Comparison of ENCODE assay signal across 27 mouse cellular contexts in the genomic region with DNA sequence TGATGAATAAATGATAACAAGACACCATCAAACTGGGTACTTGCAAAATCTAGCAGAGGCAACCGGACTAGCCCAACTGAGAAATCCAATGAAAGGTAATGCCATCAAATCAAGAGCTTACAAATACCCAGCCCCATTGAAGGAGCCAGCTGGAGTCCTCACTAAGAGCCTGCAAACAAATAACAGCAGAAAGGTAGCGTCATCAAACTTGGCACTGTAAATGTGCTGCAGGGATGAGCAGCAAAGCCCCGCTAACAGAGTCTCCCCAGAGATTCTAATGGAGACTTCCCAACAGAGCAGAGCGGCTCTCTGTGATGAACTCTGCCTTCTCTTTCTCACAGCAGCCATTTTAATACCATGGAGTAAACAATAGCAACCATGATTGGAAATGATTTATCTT.
"Had no signal": no experiment of that assay in that cellular context is flagged by ENCODE, and none has a peak within 500 bp of the region (broad histone marks: within the 10 kb centered on the region; RNA-seq: fewer than 3 reads in every experiment).

No protein-coding gene starts in this region.

- ATAC-seq: inflammation-experienced regulatory T-cells, adult 6 months; intestine, embryonic 15.5 days; intestine, postnatal 0 days; liver, embryonic 12.5 days had no signal

- DNase-seq: gastrocnemius, adult 2 months; gastrocnemius, postnatal 10 days; gastrocnemius, postnatal 25 days; heart, adult 18-20 months; heart, postnatal 10 days; heart, postnatal 4 days; kidney, adult 18-20 months; kidney, adult 8-10 months; kidney, postnatal 14 days; kidney, postnatal 36 days; layer of hippocampus, adult 9-11 months; layer of hippocampus, postnatal 36 days; left cerebral cortex, postnatal 4 days had no signal

- H3K4me2 ChIP-seq: heart, embryonic 12.5 days; hindbrain, embryonic 12.5 days; hindbrain, embryonic 15.5 days; intestine, embryonic 15.5 days; kidney, embryonic 15.5 days; limb, embryonic 13.5 days; limb, embryonic 15.5 days; liver, embryonic 12.5 days had no signal

- H3K27me3 ChIP-seq: heart, embryonic 12.5 days; hindbrain, embryonic 12.5 days; hindbrain, embryonic 15.5 days; intestine, embryonic 15.5 days; kidney, embryonic 15.5 days; limb, embryonic 13.5 days; limb, embryonic 15.5 days; liver, embryonic 12.5 days had no signal

- H3K9me3 ChIP-seq: heart, embryonic 10.5 days; heart, embryonic 12.5 days; hindbrain, embryonic 10.5 days; hindbrain, embryonic 12.5 days; hindbrain, embryonic 15.5 days; intestine, embryonic 15.5 days; kidney, embryonic 15.5 days; limb, embryonic 13.5 days; limb, embryonic 15.5 days; liver, embryonic 12.5 days had no signal

- H3K9ac ChIP-seq: heart, embryonic 12.5 days; hindbrain, embryonic 12.5 days; hindbrain, embryonic 15.5 days; intestine, embryonic 15.5 days; kidney, embryonic 15.5 days; limb, embryonic 13.5 days; limb, embryonic 15.5 days; liver, embryonic 12.5 days; liver, embryonic 14.5 days had no signal

- H3K36me3 ChIP-seq: heart, embryonic 10.5 days; heart, embryonic 12.5 days; hindbrain, embryonic 10.5 days; hindbrain, embryonic 12.5 days; hindbrain, embryonic 15.5 days; intestine, embryonic 15.5 days; kidney, embryonic 15.5 days; limb, embryonic 13.5 days; limb, embryonic 15.5 days; liver, embryonic 12.5 days had no signal

- H3K4me1 ChIP-seq: heart, embryonic 10.5 days; heart, embryonic 12.5 days; intestine, embryonic 15.5 days; kidney, embryonic 15.5 days; limb, embryonic 15.5 days; liver, embryonic 12.5 days had no signal

- H3K27ac ChIP-seq: gastrocnemius, adult 2 months; heart, embryonic 10.5 days; hindbrain, embryonic 10.5 days; hindbrain, embryonic 12.5 days; hindbrain, embryonic 15.5 days; intestine, embryonic 15.5 days; kidney, embryonic 15.5 days; kidney, postnatal 0 days; limb, embryonic 13.5 days; limb, embryonic 15.5 days; liver, embryonic 12.5 days; liver, embryonic 14.5 days had no signal

- H3K4me3 ChIP-seq: gastrocnemius, adult 2 months; heart, embryonic 10.5 days; heart, embryonic 12.5 days; hindbrain, embryonic 10.5 days; hindbrain, embryonic 12.5 days; hindbrain, embryonic 15.5 days; intestine, embryonic 15.5 days; kidney, embryonic 15.5 days; limb, embryonic 13.5 days; limb, embryonic 15.5 days; liver, embryonic 12.5 days had no signal
